Mouse (Mus musculus): ENCODE results near the gene Lrrc61. TPM values are rescaled to one million over a fixed set of nuclear protein-coding genes. Genes with fewer than 3 reads are reported as not detected.

The Lrrc61 gene
- polyA plus RNA-seq, 1 experiment, result 12.4 TPM

DNA sequence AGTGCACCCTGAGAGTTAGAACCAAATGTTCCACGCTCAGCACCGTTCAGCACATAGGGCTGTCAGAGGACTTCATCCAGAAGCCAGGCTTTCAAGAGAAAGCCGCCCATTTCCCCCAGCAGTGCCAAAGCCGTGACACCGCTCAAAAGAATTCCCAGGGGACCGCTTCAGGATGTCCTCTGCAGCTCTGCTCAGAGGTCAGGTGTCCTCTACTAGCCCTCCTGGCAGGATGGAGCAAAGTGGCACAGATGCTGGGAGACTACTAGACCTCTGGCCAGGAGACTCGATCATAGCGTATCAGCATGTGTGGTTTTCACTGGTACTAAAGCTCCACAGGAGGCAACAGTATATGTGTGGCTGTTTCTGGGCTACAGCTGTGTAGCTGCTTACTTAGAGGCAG, 19.7 kb upstream of the Lrrc61 start:
- Histone ChIP-seq H3K27me3 (replicated peaks) (peaks cover 85% of the 10 kb centered on the region), H3K9me3 (no peaks in the 10 kb centered on the region), H3K4me1 (peaks cover 47% of the 10 kb centered on the region), H3K36me3 (replicated peaks; ENCODE audit: low read length) (peaks cover 13% of the 10 kb centered on the region), H3K4me3 (replicated peaks) (no peak overlapping the region)
- TF ChIP-seq FLI1 (IDR thresholded peaks at IDR 0.05; ENCODE audit: low read length) (no peak), GATA1 (IDR thresholded peaks at IDR 0.05; ENCODE audit: borderline replicate concordance, low read length) (no peak)

- Histone ChIP-seq H3K9me3 (no peaks in the 10 kb centered on the region), H3K4me1 (peaks cover 36% of the 10 kb centered on the region), H3K4me3 (replicated peaks) (no peak overlapping the region), H3K27me3 (replicated peaks) (peaks cover 73% of the 10 kb centered on the region), H3K36me3 (replicated peaks; ENCODE audit: low read length) (peaks cover 13% of the 10 kb centered on the region)
- no peak for TF ChIP-seq FLI1 (IDR thresholded peaks at IDR 0.05; ENCODE audit: low read length)
These were observed 18.5 kb upstream of the Lrrc61 start for GRCm38 (mm10) chr6:48536091-48536490.

DNA sequence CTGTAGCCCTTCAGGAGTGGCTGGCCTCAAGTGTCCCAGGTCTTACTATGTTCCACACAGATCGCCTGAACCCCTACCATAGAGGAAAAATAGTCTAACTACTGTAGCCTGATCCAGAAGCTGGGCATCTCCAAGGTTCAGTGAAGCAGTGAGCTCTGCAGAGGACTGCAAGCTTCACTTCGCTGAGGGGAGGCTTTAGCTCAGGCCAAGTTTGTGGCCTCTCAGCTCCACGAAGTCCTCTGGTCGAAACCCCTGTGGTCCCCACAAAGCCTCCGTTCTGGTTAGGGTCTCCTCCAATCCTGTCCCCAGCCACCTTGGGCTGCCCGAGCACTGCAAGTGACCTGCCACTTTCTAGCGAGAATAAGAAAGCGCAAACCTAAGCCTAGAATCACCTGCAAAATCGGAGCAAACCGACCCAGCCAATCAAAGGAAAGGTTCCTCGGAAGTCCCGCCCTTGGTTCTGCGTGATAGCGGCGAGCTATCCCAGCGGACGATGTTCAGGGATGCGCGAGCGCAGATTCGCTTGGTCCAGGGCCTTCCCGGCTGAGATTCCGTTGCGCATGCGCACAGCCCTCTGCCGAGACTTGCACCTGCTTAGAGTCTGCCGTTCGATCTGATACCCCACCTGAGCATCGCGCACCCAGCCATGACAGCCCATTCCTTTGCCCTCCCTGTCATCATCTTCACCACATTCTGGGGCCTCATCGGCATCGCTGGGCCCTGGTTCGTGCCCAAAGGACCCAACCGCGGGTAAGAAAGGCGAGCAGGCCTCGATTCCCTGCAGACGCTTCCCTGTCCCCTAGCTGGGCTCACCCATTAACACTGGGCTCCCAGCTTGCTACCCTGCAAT, 17.3 kb upstream of the Lrrc61 start, which contains the start of gene Atp6v0e2:
Gene Atp6v0e2, plus strand, starts transcription at position 511 of the 850 bp plus-strand sequence.
- no peak for TF ChIP-seq FLI1 (IDR thresholded peaks at IDR 0.05; ENCODE audit: low read length)
- TF ChIP-seq GATA1 (IDR thresholded peaks at IDR 0.05; ENCODE audit: borderline replicate concordance, low read length), result no peak
- Histone ChIP-seq H3K4me1 (peaks cover 39% of the 10 kb centered on the region), H3K9me3 (no peaks in the 10 kb centered on the region), H3K36me3 (replicated peaks; ENCODE audit: low read length) (peaks cover 6% of the 10 kb centered on the region), H3K4me3 (replicated peaks) (peak within 1 kb of the TSS; percentile 89), H3K27me3 (replicated peaks) (peaks cover 61% of the 10 kb centered on the region)

DNA sequence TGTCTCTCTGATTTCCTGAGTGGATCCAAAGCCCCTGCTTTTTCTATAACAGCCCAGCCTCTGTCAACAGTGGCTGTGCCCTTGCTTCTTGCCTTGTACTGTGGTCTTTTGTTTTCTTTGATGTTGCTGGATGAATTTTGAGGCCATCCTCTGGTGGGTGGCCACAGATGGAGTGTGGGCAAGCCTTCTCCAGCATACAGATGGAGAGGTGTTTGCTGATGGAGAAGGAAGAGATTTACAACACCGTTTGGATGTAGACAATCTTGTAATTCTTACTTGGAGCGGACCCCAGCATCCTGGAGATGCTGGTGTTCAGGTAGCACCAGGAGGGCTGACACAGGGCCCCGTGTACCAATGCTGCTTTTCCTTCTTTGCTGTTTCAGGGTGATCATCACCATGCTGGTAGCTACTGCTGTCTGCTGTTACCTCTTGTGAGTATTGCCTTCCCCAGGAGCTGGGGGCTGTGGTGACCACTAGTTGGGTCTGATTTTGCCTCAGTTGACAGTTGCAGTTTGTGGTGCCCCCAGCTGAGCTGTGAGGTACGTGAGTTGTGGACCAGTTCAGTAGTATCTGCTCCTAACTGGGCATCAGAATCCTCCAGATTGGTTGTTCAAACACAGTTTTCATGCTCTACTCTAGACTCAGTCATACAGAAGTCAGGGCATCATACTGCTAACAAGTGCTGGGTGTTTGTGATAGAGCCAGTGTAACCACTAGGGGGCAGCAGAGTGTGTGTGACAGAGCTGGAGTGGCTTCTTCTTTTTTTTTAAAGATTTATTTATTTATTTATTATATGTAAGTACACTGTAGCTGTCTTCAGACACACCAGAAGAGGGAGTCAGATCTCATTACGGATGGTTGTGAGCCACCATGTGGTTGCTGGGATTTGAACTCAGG, 15.5 kb upstream of the Lrrc61 start:
- TF ChIP-seq GATA1 (IDR thresholded peaks at IDR 0.05; ENCODE audit: borderline replicate concordance, low read length), result no peak
- no peak for TF ChIP-seq FLI1 (IDR thresholded peaks at IDR 0.05; ENCODE audit: low read length)
- Histone ChIP-seq H3K4me3 (replicated peaks) (no peak overlapping the region), H3K27me3 (replicated peaks) (peaks cover 44% of the 10 kb centered on the region), H3K36me3 (replicated peaks; ENCODE audit: low read length) (no peaks in the 10 kb centered on the region), H3K4me1 (peaks cover 42% of the 10 kb centered on the region), H3K9me3 (no peaks in the 10 kb centered on the region)

GRCm38 (mm10) chr6:48539860-48540259, 14.7 kb upstream of the Lrrc61 start:
- H3K36me3 ChIP-seq (replicated peaks; ENCODE audit: low read length), result no peaks in the 10 kb centered on the region
- peaks cover 42% of the 10 kb centered on the region for H3K4me1 ChIP-seq
- H3K27me3 ChIP-seq (replicated peaks), result peaks cover 37% of the 10 kb centered on the region
- H3K4me3 ChIP-seq (replicated peaks), result no peak overlapping the region
- no peaks in the 10 kb centered on the region for H3K9me3 ChIP-seq
- no peak for TF ChIP-seq FLI1 (IDR thresholded peaks at IDR 0.05; ENCODE audit: low read length)
- TF ChIP-seq GATA1 (IDR thresholded peaks at IDR 0.05; ENCODE audit: borderline replicate concordance, low read length), result no peak

- no peak for TF ChIP-seq FLI1 (IDR thresholded peaks at IDR 0.05; ENCODE audit: low read length)
- TF ChIP-seq GATA1 (IDR thresholded peaks at IDR 0.05; ENCODE audit: borderline replicate concordance, low read length), result no peak
- H3K4me1 ChIP-seq, result peaks cover 42% of the 10 kb centered on the region
- H3K36me3 ChIP-seq (replicated peaks; ENCODE audit: low read length), result no peaks in the 10 kb centered on the region
- H3K9me3 ChIP-seq, result no peaks in the 10 kb centered on the region
- H3K4me3 ChIP-seq (replicated peaks), result no peak overlapping the region
- H3K27me3 ChIP-seq (replicated peaks), result peaks cover 30% of the 10 kb centered on the region
These were observed 13.9 kb upstream of the Lrrc61 start for GRCm38 (mm10) chr6:48540721-48541120.

DNA sequence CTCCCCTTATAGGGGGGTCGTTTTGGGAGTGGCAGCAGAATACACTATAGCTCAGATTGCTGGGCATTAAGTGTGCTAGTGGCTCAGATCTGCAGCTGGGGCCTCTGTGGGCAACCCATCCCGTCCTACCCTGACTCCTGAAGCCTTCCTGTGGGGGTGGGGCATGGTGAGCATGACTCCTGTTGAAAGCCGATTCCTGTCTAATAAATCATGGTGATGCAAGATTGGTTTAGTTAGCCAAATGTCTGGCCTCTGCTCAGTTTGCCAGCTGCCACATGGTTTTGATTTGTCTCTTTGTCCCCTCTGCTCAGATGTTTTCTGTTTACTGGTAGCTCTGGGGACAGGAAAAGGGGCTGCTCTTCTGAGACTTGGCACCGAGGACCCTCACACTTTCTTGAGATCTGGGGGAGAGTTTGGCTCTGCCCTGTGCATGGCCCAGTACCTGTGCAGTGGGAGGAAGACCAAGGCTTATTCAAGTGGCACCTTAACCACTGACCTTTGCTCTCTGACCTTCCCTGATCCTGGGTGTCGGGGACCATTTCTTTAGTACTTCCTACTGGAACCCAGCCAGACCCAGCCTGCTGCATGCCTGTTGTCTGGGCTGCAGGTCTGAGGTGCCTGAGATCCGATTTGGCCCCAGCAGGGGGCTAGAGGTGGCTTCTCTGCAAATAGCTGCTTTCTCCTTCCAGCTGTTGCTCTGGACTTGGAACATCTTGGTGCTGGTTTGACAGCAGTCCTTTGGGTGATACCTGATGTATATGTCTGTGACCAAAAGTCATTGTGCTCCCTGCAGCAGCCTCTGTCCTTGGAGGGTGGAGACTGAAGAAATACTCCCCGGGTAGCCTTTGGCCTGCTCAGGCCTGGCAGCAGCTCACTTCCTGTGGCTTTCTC, 12.8 kb upstream of the Lrrc61 start:
- Histone ChIP-seq H3K9me3 (no peaks in the 10 kb centered on the region), H3K36me3 (replicated peaks; ENCODE audit: low read length) (no peaks in the 10 kb centered on the region), H3K4me1 (peaks cover 36% of the 10 kb centered on the region), H3K4me3 (replicated peaks) (no peak overlapping the region), H3K27me3 (replicated peaks) (peaks cover 21% of the 10 kb centered on the region)
- TF ChIP-seq GATA1 (IDR thresholded peaks at IDR 0.05; ENCODE audit: borderline replicate concordance, low read length), result no peak
- no peak for TF ChIP-seq FLI1 (IDR thresholded peaks at IDR 0.05; ENCODE audit: low read length)

- no peaks in the 10 kb centered on the region for H3K36me3 ChIP-seq (replicated peaks; ENCODE audit: low read length)
- no peak overlapping the region for H3K4me3 ChIP-seq (replicated peaks)
- peaks cover 28% of the 10 kb centered on the region for H3K4me1 ChIP-seq
- no peak for TF ChIP-seq FLI1 (IDR thresholded peaks at IDR 0.05; ENCODE audit: low read length)
- TF ChIP-seq GATA1 (IDR thresholded peaks at IDR 0.05; ENCODE audit: borderline replicate concordance, low read length), result no peak
- H3K9me3 ChIP-seq, result no peaks in the 10 kb centered on the region
- H3K27me3 ChIP-seq (replicated peaks), result peaks cover 13% of the 10 kb centered on the region
These were observed 12.0 kb upstream of the Lrrc61 start for GRCm38 (mm10) chr6:48542631-48543030.

DNA sequence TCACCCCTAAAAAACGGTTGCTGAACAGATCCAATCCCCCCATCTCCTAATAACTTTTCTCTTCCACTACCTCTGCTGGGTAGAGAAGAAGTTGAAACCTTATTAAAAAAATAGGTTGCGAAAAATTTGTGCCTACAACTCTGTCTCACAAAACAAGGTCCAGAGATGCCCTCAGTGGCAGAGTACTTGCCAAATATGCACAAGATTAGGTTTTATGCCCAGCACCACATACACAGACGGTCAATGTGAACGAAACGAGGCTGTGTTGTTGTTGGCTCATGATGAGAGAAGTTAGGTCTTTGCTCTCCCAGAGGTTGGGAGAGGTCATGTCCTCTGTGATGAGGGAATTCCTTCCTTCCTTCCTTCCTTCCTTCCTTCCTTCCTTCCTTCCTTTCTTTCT, 9.3 kb upstream of the Lrrc61 start:
- TF ChIP-seq FLI1 (IDR thresholded peaks at IDR 0.05; ENCODE audit: low read length), result no peak
- no peak for TF ChIP-seq GATA1 (IDR thresholded peaks at IDR 0.05; ENCODE audit: borderline replicate concordance, low read length)
- Histone ChIP-seq H3K36me3 (replicated peaks; ENCODE audit: low read length) (no peaks in the 10 kb centered on the region), H3K4me3 (replicated peaks) (no peak overlapping the region), H3K4me1 (peaks cover 24% of the 10 kb centered on the region), H3K9me3 (no peaks in the 10 kb centered on the region), H3K27me3 (replicated peaks) (peaks cover 2% of the 10 kb centered on the region)
